Mouse (Mus musculus) frontal cortex, postnatal 14 days (tissue): Measurements from ENCODE around the gene Tiam2.

Source experiments
- DNase-seq, 2 experiments: peaks; one replicate each; pipeline ENCODE4 v3.0.0; 2022; ENCODE audit warnings: low spot score in 2 of 2

The Tiam2 gene

DNA sequence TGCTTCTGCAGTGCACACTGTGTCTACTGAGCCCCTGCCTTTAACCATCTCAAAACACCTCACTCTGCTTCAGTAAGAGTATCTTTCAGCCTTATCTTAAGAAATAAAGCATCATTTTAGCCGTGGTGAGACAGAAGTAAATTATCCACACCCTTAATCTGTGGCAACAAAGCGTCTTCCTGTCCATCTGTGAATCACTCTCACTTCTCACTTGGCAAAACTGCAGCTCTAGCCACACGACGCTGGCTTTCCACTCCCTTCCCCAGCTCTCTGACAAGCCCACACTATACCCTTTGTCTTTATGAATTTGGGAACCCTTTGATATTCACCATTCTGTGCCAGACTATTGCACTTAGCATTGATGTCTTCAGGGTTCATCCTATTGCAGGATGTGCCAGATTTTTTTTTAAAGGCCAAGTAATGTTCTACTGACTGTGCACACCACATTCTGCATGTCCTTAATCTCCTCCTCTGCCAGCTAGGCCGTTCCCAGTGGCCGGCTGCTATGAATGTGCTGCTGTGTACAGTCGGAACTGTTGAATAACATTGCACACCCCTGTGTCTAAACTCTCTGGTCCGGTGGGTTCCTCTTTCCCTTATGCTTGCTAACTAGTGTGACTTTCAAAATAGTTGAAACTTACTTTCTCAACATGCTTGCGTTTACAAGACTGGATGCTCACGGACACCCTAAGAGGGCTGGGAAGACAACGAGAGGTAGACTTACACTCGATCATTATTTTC is 126.4 kb downstream of the Tiam2 start:
- DNase-seq, result no peak

DNA sequence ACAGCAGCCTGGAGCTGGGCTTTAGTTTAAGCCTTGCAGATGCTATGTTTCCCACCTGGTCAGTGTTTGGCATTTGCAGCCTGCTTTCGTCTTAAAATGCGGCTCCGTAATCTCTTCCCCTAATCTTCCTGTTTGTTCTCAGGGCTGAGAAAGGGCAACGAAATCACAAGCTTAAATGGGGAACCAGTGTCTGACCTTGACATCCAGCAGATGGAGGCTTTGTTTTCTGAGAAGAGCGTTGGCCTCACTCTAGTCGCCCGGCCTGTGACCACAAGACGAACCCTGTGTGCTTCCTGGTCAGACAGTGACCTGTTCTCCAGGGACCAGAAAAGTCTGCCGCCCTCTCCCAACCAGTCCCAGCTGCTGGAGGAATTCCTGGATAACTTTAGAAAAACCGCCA is 127.6 kb downstream of the Tiam2 start:
- DNase-seq, result no peak

DNA sequence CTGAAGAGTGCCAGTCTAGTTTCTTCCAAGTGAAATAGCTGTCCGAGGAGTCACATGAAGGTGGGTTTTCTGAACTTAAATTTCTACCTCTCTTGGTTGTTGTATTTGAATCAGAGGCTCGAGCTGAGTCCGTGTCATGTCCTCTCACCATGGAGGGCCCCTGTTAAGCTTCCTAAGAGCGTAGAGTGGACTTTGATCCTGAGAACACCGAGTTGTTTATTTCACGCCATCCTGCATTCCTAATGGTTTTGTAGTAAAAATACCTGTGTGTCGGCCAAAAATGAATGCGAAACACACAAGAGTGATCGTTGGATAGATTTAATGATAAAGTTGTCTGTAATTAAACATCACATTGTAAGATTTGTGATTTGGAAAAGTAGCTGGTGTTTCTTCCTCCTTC is 128.5 kb downstream of the Tiam2 start:
- no peak for DNase-seq

DNA sequence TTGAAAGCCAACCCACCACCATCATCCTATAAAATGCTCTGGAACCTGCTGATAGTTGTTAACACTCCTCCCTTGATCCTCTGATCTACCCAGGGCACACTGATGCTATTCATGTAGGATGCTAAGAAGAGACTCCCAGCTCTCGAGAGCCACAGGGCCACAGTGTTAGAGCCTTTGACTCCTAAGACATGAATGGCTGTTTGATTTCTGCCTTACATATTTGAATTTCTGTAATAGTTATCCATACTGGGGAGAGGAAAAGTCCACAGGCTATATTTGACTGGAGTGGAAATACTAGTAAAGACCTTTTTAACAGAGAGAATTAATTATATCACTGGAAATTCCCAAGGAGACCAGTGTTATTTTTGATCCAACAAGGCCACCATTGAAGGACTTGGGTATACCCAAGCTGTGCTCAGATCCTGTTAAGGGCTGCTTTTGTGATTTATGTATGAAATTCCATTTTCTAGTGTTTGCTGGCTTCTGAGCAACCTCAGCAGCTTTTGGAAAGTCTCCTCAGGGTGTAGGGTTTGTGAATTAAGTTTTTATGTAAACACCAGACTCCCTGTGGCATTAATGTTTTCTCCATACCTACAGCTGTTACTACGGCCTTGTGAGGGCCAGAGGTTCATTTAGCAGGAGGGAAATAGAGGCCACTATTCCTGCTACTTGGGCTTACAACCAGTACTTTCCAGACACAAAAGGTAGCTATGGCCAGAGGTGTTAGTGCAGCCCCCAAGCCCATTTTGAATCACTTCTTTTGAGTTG is 131.7 kb downstream of the Tiam2 start:
- no peak for DNase-seq

DNA sequence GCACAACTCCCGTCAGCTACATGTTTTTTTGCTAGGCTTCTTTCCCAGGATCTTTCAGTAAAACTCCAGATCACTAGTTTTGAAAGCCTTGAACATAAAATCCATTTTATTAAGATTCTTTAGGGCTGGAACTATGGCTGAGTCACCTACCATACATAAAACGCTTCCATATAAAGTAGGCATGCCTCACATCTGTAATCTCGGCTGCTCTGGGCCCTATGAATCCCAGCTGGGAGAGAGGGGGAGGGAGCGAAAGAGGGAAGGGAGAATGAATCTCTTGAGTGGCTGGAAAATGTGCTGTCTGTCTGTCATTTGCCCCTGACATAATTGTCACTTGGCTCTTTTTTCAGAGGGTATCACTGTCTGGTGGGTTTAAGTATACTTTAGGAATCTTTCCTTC is 139.5 kb downstream of the Tiam2 start:
- DNase-seq, result no peak

DNA sequence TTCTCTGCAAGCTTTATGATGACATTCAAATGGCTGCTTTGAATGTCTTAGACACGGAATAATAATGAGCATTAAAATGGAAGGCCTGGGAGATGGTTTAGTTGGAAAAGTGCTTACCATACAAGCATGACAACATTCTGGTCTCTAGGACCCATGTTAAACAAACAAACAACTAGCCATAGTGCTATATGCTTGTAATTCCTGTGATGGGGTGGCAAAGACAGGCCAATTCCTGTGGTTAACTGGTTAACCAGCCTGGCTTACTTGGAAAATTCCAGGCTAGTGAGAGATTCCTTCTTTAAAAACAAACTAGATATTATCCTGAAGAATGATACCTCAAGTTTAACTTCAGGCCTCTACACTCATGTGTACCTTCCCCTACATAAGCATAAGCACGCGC is 140.3 kb downstream of the Tiam2 start:
- DNase-seq, result no peak

DNA sequence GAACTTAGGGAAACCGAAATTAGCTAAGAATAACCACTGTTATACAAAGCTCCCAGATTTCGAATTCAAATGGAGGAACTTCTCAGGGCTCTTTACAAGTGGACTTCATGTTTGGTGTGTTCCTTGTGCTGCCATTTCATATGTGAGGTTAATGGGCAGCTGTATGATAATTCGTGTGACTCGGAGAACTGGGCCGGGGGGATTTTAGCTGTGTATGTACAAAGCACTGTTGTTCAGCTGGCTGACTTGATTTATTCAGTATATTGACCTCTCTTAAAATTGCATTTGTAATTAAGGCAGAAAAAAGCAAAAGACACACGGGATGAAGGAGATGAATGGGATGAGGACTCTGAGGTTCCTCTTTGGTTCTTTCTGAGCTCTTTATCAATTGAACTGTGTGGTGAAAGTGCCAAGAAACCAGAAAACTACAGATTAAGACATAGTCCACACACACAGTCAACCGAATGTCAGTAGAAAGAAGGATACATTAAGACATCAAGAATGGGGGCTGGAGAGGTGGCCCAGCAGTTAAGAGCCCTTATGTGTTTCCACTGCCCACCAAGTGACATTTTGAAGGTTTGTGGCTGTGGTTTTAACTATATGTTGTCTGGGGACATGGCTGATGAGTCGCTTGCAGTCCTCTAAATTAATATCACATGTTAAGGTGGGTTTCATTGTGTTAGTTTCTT is 141.4 kb downstream of the Tiam2 start:
- no peak for DNase-seq

DNA sequence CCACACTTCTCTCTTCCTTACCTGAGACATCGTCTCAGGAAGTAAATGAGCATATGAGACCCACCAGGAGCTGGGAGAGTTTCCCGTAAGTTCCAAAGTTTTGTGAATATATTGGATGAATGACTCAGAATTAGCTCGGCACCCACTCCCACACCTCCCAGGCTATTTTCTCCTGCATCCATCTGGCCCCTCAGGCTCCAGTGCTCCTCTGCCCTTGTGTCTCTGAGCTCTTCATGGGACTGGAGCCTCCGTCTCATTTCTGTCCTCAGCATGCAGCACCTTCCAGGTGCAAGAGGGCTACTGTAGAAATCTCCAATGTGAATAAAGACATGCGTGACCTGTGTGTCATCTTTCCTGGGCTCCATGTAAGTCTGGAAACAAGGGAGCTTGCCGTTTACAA is 145.6 kb downstream of the Tiam2 start:
- DNase-seq, result no peak

DNA sequence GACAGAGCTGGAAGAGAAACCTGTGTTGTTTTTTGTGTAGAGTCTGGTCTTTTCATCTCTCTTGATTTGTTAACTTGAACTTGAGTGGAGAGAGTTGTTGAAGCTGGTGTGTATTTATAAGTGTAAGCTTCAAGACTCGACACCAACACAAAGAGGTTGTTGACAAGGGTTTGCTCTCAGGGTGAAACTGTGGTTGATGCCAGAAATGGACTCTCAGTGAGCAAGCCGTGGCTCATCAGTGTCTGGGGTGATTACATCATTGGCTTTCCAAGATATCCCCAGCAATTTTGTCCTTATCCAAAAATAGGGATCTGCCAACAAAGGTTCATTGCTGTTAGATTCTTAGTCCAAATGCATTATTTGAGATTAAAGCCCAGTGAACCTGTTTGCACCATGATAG is 150.2 kb downstream of the Tiam2 start:
- DNase-seq, result no peak

DNA sequence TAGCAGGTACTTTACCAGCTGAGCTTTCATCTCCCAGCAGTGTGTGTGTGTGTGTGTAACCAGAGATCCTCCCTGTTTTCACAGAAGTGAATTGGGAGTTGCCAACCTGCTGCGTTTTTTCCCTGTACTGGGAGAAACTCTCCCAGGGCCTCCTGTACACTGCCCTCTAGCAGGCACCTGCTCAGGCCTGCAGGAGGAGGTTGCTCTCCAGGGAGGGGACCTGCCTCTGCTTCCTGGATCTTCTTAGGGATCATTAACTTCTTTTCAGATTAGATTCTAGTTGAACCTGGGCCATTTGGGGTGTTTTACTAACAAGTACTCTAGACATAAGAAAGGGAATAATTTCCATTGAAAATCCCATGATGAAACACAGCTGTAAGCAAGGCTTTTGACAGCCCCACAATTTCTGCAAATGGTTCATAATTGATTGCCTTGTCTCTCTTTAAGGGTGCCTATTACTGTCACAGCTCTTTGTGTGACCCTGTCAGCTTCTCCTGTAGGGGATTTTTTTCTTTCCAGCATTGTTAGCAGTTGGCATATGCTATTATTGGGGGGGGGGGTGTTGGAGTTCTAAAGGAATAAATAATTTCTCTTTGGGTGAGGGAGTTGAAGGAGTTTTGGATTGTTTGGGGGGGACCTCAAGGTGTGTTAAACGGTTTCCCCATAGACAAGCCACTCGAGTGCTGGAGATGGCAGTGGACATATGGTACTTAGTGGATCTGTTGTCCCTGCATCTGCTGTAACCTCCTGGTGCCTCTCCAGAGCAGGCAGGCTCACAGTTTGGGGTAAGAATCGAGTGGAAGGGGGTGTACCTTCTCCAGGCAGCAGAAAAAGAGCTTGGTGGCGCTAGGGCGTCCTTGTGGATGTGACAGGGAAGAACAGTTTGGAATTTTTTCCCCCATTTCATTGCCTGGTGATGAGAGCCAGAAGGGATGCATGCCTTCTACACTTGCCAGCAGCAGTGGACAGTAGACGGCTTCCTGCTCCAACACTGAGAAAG is 155.5 kb downstream of the Tiam2 start:
- DNase-seq, result no peak

DNA sequence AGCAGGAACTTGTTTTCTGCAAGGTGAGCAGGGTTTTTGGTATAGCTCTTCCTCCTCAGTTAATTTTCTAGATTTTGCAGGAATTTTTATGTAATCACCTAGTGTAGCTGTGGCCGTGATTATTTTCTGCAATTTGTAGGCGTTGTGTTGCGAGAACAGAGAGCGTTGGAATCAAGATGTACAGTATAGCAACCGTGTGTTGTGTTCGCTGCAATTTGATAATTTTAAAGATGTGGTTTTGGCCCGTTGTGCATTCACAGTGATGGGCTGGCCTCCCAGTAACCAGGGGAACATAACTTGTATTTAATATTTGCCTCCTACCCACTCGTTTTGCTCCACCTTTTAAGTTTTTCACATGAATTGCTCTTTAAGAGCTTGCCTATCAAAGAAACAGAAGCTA is 156.7 kb downstream of the Tiam2 start:
- no peak for DNase-seq

DNA sequence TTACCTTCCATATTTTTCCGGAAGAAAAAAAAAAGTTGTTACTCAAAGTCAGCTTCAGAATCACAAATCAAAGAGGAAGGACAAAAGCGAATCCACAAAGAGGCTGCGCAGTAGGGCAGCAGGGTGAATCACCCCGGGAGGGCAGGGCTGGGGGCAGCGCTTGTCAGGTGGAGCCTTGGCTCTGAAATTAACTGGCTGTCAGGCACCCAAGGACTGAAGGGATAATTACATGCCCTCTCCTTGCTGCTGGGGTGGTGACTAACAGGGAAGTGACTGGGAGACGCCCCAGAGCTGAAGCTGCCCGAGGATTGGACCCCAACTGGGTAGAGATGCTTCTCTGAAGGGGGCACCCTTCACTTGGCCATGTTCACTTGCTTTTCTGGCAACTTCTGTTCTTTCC is 159.5 kb downstream of the Tiam2 start:
- DNase-seq, result no peak

DNA sequence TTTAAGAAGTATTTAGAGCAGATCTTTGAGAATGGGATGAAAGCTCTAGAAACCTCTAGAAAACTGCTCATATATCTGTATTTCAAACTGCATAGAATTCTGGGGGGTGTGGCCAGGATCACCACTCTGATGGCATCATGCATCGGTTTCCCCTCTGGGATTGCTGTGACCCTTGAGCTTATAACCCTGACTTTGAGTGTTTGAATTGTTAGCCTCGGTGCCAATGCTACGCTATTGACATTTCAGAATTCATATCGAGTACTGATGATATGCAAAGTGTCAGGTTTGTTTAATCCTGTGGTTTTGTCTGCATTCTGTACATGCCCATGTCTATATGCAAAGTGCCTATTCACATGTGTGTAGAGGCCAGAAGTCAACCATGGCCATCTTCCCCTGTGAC is 160.8 kb downstream of the Tiam2 start:
- DNase-seq, result no peak

DNA sequence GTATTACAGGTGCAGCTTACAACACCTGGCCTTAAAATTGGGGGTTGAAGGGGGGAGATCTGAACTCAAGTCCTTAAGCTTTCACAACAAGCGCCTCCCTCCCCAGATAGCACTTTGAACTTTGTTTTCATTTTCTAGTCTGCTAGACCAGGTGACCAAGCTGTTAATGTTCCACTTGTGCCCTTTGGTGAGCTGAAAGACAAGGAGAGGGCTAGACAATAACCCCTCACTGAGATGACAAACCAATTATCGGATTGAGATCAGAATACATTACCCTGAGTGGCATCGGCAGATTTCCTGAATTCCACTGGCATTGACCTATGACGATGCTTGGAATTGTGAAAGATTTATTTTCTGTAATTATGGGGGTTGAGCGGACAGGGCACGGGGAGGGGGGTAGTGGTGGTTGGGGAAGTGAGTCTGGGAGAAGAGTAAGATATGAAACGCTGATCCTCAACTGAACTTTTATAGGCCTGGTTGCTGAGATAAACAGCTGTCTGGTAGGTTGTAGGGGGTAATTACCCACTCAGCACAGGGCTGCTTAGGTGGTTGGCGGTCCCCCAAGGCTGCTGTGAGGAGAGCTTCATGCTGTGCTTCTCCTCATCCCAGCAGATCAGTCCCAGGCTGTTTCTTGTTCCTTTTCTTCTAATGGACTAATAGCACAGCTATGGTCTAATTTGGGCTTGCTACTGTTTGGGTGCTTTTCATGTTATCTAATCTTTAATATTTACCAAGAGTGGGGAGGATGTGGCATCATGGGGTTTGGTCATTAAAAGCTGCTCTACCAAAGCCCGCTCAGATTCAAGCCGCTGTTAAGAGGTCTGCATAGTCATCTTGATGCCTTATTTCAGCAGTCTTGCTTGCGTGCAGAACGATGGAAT is 161.6 kb downstream of the Tiam2 start:
- DNase-seq, result no peak

DNA sequence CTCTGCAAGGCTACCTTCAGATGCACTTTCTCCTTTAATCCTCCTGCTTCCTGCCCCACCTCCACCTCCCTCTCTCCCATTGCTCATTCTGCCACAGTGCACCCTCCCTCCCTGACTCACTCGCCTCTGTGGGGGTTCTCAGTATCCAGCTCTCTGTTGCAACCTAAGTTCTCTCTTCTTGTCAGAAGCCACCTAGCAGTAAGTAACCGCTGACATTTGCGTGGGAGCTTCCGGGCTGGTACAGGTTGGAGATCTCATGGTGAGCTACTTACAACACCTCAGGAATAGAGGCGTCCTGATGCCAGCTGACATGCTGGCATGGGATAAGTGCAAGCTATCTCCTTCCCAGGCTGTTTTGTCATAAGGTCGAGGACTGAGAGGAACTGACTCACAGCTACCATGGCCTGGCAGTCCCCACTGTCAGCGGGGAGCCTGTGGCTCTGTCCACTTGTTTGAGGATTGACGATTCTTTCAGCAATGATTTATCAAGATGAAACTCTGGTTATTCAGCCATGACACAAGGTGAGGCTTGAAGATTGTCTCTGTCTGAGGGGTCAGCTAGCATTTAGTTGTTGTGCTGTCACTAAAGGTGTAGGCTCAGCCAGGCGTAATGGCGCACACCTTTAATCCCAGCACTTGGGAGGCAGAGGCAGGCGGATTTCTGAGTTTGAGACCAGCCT is 164.0 kb downstream of the Tiam2 start:
- no peak for DNase-seq

DNA sequence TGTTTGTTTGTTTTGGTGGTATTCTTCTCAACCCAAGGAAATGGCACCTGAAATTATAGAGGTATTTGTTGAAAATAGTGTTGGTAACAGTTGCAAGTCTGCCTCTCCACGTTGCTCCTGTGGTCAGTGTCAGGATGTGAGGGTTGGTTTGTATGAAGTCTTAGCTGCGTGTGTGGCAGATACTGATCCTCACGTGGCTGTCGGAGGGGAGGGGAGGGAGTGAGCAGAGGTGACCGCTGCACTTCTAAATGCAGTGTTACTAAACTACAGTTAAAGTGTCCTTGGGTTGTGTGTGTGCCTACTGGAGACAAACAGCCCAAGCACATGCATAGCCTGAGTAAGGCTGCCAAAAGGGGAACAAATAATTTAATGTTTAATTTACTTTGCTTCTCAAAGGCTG is 164.7 kb downstream of the Tiam2 start:
- no peak for DNase-seq

DNA sequence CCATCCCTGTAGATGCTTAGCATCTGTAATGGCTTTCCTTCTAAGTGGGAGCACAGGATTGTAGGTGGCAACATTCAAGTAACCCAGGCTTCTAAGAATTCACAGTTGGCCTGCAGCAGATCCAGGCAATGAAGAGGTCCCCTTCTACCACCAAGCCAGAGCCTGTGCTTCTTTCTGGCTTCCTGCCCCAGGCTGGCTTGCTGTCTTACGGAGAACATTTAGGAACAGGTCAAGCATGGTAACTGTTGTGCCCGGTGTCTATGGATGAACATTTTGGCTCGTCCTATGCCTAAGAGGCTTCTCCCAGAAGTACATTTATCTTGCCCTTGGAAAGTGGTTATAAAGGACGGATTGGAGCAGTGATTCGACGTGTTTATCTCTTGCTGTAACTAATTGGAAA is 165.3 kb downstream of the Tiam2 start:
- DNase-seq, result no peak

DNA sequence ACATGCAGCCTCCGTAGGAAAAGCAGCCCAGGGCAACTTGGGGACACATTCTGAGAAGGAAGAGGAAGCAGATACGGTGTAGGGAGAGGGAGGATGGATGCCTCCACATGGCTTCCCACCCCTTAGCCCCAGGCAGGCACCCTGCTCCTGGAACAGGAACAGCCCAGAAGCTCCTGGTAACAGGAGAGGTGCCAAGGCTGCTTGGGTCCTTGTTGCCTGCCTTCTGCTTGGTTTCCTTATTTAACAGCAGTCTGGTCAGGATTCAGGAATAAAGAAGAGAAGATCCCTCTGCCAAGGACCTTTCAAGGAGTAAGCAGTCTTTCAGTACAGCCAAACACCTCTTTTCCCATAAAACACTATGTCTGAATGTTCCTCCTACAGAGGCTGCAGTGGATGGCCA is 169.2 kb downstream of the Tiam2 start:
- no peak for DNase-seq

DNA sequence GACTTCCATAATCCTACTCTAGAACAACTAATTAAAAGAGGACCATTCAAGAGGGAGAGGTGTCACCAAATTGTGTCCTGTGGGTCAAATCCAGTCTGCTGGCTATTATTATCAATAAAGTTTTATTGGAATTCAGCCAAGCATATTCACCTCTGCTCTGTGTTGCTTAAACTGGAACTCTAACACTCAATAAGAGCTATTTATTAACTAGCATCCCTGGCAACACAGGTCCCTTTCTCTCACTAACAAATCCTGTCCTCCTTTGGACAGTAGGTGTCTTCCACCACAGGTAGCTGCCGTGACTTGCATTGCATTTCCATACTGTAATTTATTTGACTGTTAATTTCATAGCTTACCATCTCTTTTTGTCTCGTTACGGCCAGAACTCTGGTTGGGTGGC is 169.7 kb downstream of the Tiam2 start:
- no peak for DNase-seq

DNA sequence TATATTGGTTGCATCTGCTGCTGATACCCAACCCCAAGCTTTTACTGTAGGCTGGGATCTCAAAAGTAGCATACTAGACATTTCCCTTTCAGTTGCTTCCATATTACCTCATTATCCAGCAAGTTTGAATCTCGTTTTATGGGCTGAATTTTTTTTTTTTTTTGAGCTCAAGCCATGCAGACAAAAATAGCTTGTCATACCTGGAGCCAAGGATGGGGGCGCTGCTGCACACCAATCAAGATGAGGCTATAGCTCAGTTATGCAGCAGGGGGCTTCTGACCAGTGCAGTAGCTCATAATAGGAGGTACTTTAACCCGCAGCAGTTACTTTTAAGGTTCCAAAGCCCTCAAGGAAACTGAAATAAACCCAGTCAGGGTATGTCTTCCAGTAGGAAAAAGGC is 171.7 kb downstream of the Tiam2 start:
- peak in 1 of 2 experiments; percentile 43 for DNase-seq
